Mouse (Mus musculus) heart, embryonic 14.5 days (tissue): ENCODE data around the gene Cd9. TPM values are rescaled to one million over a fixed set of nuclear protein-coding genes. Genes with fewer than 3 reads are reported as not detected.

Experiments used
- ATAC-seq: fragments of 200-750 bp; cut with Nextera tagmentation; 2 replicates; pipeline ENCODE4 v1.8.0; 2017; ENCODE audit warnings: low read depth, moderate TSS enrichment; ENCODE audit not compliant: insufficient number of reproducible peaks, insufficient read depth, low FRiP score
- H3K27ac ChIP-seq, 2 experiments: fragments of 200-500 bp in 1 of 2; fragments of 300-500 bp in 1 of 2; sonication (generic) in 1 of 2; replicated peaks in 1 of 2; 2 replicates each; pipeline ENCODE4 v1.5.1; 2012 to 2014; ENCODE audit warnings: low read depth in 2 of 2, low read length in 2 of 2, control low read depth in 1 of 2, mild to moderate bottlenecking in 1 of 2, mixed read lengths in 1 of 2; ENCODE audit not compliant: control insufficient read depth in 1 of 2, insufficient read depth in 1 of 2
- H3K27me3 ChIP-seq: fragments of 300-500 bp; sonication (generic); 2 replicates; pipeline ENCODE4 v1.6.1; 2014; ENCODE audit warnings: mild to moderate bottlenecking, low read length, control low read depth; ENCODE audit not compliant: control insufficient read depth, insufficient read depth
- H3K36me3 ChIP-seq: fragments of 300-500 bp; sonication (generic); 2 replicates; pipeline ENCODE4 v1.6.1; 2014; ENCODE audit warnings: mild to moderate bottlenecking, control low read depth, low read length, mixed read lengths; ENCODE audit not compliant: control insufficient read depth, insufficient read depth
- H3K4me1 ChIP-seq, 2 experiments: fragments of 200-500 bp in 1 of 2; fragments of 300-500 bp in 1 of 2; sonication (generic) in 1 of 2; 2 replicates each; pipeline ENCODE4 v1.6.1; 2012 to 2014; ENCODE audit warnings: low read length in 2 of 2, control low read depth in 1 of 2, mixed read lengths in 1 of 2; ENCODE audit not compliant: control insufficient read depth in 2 of 2, insufficient read depth in 2 of 2
- H3K4me2 ChIP-seq: fragments of 300-500 bp; sonication (generic); 2 replicates; pipeline ENCODE4 v1.6.1; 2014; ENCODE audit warnings: mild to moderate bottlenecking, low read length
- H3K4me3 ChIP-seq, 2 experiments: fragments of 200-500 bp in 1 of 2; fragments of 300-500 bp in 1 of 2; sonication (generic) in 1 of 2; 2 replicates each; pipeline ENCODE4 v1.5.1; 2012 to 2014; ENCODE audit warnings: low read length in 2 of 2, mild to moderate bottlenecking in 2 of 2, control low read depth in 1 of 2, low read depth in 1 of 2, moderate library complexity in 1 of 2; ENCODE audit not compliant: control insufficient read depth in 1 of 2, insufficient read depth in 1 of 2
- H3K9ac ChIP-seq: fragments of 300-500 bp; sonication (generic); 2 replicates; pipeline ENCODE4 v1.6.1; 2014; ENCODE audit warnings: mild to moderate bottlenecking, low read length
- H3K9me3 ChIP-seq: fragments of 300-500 bp; sonication (generic); 2 replicates; pipeline ENCODE4 v1.6.1; 2016; ENCODE audit warnings: low read length, control low read depth; ENCODE audit not compliant: control insufficient read depth
- WGBS: fragments of 180-500 bp; shearing (Covaris S2); extraction: QIAGEN DNeasy Blood & Tissue Kit; methylation state at CpG from one replicate; pipeline ENCODE4 v1.1.7; 2014; 5-methylcytosine and 5-hydroxymethylcytosine counted together
- polyA plus RNA-seq: library from polyadenylated mRNA; unstranded; fragments of >200 nt; fragmentation: Nextera tagmentation; extraction: Ambion mirVana; gene quantifications from 2 replicates; pipeline ENCODE4 v1.2.1, GENCODE M21; 2014

The Cd9 gene
- polyA plus RNA-seq, 1 experiment from 2014 or later = 91.8 TPM

GRCm38 (mm10) chr6:125480396-125481361 lies 13.9 kb downstream of the Cd9 start:
- Histone ChIP-seq H3K9me3 (no peaks in the 10 kb centered on the region), H3K27me3 (peaks cover 8% of the 10 kb centered on the region; the same call in 1 of the 2 replicates), H3K36me3 (no peaks in the 10 kb centered on the region), H3K27ac (peak overlapping the region; percentile 35 to 76), H3K4me1 (peaks cover 34 to 46% of the 10 kb centered on the region in 2 experiments), H3K4me2 (no peak overlapping the region), H3K9ac (no peak overlapping the region), H3K4me3 (no peak overlapping the region)
- WGBS = 25% methylated on average over 12 of the region's 12 CpGs
- no peak for ATAC-seq

GRCm38 (mm10) chr6:125479359-125479758 lies 15.2 kb downstream of the Cd9 start:
- H3K27ac ChIP-seq = no peak overlapping the region
- H3K4me1 ChIP-seq = peaks cover 35 to 43% of the 10 kb centered on the region in 2 experiments
- H3K27me3 ChIP-seq = peaks cover 8% of the 10 kb centered on the region; the same call in 1 of the 2 replicates

GRCm38 (mm10) chr6:125478135-125479128 lies 16.2 kb downstream of the Cd9 start:
- Histone ChIP-seq H3K4me2 (no peak overlapping the region), H3K9me3 (no peaks in the 10 kb centered on the region), H3K27ac (no peak overlapping the region), H3K27me3 (peaks cover 8% of the 10 kb centered on the region; the same call in 1 of the 2 replicates), H3K9ac (no peak overlapping the region), H3K4me1 (peaks cover 38 to 48% of the 10 kb centered on the region in 2 experiments), H3K4me3 (no peak overlapping the region), H3K36me3 (no peaks in the 10 kb centered on the region)
- WGBS = 78% methylated on average over 16 of the region's 16 CpGs
- ATAC-seq = no peak

More at GRCm38 (mm10) chr6:125479359-125479758, 15.2 kb downstream of the Cd9 start:
- Histone ChIP-seq H3K4me3 (no peak overlapping the region), H3K9me3 (no peaks in the 10 kb centered on the region), H3K9ac (no peak overlapping the region), H3K36me3 (no peaks in the 10 kb centered on the region), H3K4me2 (no peak overlapping the region)
- ATAC-seq = no peak
- 84% methylated on average over 9 of the region's 9 CpGs for WGBS

- no peak overlapping the region for H3K4me3 ChIP-seq
- H3K27ac ChIP-seq = peak overlapping the region; percentile 46 to 77; a peak in 3 of 4 replicates
- WGBS = 76% methylated on average over 9 of the region's 9 CpGs
- no peaks in the 10 kb centered on the region for H3K9me3 ChIP-seq
- H3K36me3 ChIP-seq = no peaks in the 10 kb centered on the region
- ATAC-seq = no peak
- no peaks in the 10 kb centered on the region for H3K27me3 ChIP-seq
- H3K4me2 ChIP-seq = no peak overlapping the region
- H3K9ac ChIP-seq = 0 out of 2 replicates have a peak overlapping the region, but pooled peaks have one; percentile 8
- peaks cover 37 to 43% of the 10 kb centered on the region in 2 experiments for H3K4me1 ChIP-seq
Measured at GRCm38 (mm10) chr6:125476826-125477589, 17.6 kb downstream of the Cd9 start.

GRCm38 (mm10) chr6:125476090-125476489 lies 18.5 kb downstream of the Cd9 start:
- no peak overlapping the region for H3K9ac ChIP-seq
- 39% methylated on average over 8 of the region's 8 CpGs for WGBS
- H3K9me3 ChIP-seq = no peaks in the 10 kb centered on the region
- H3K27ac ChIP-seq = peak overlapping the region in 1 of 2 experiments; percentile 77; a peak in 2 of 4 replicates
- peak; percentile 31 for ATAC-seq
- H3K27me3 ChIP-seq = no peaks in the 10 kb centered on the region
- no peak overlapping the region for H3K4me2 ChIP-seq
- H3K4me3 ChIP-seq = no peak overlapping the region
- peaks cover 40% of the 10 kb centered on the region in 2 experiments for H3K4me1 ChIP-seq
- H3K36me3 ChIP-seq = no peaks in the 10 kb centered on the region

- no peaks in the 10 kb centered on the region for H3K27me3 ChIP-seq
- H3K36me3 ChIP-seq = no peaks in the 10 kb centered on the region
- H3K4me3 ChIP-seq = no peak overlapping the region
- no peaks in the 10 kb centered on the region for H3K9me3 ChIP-seq
- H3K4me1 ChIP-seq = peaks cover 32% of the 10 kb centered on the region in 2 experiments
- no peak for ATAC-seq
- H3K27ac ChIP-seq = peak overlapping the region in 1 of 2 experiments; percentile 24; a peak in 1 of 4 replicates
- H3K9ac ChIP-seq = no peak overlapping the region
- WGBS = 48% methylated on average over 1 of the region's 1 CpGs
- no peak overlapping the region for H3K4me2 ChIP-seq
Measured at GRCm38 (mm10) chr6:125475184-125475583, 19.4 kb downstream of the Cd9 start.
